Mouse (Mus musculus): ENCODE results near the gene Acot8. TPM values are rescaled to one million over a fixed set of nuclear protein-coding genes. Genes with fewer than 3 reads are reported as not detected.
A peak's percentile ranks its signal among the peaks of the same experiment; 100 is the strongest.

The Acot8 gene
- total RNA-seq (2012; rRNA removed): 32.2 and 40.3 TPM in 2 replicates
- 10 to 100 TPM in 1 of 2 experiments, not detected in 1; 30.9 TPM for polyA plus RNA-seq (2012; ENCODE audit: insufficient read depth in 1 of 2, insufficient read length in 2 of 2, low read depth in 1 of 2, low replicate concordance in 2 of 2, missing spikeins in 1 of 2)

- Histone ChIP-seq H3K27ac (ENCODE audit: control insufficient read depth, low read depth, low read length) (peak within 1 kb of the TSS; percentile 97), H3K9ac (ENCODE audit: control insufficient read depth, low read depth, low read length, poor library complexity, severe bottlenecking) (peak within 1 kb of the TSS; percentile 90), H3K4me3 (ENCODE audit: control insufficient read depth in 1 of 2, insufficient read depth in 1 of 2, low read depth in 2 of 2, low read length in 2 of 2) (peak within 1 kb of the TSS; percentile 71 to 90), H3K79me2 (ENCODE audit: control insufficient read depth, insufficient read depth, low read length, poor library complexity) (peaks cover 30% of the 10 kb centered on the region), H3K36me3 (ENCODE audit: control insufficient read depth in 1 of 2, insufficient read depth in 2 of 2, low read length in 2 of 2) (peaks cover 0 to 18% of the 10 kb centered on the region in 2 experiments; a peak in 3 of 4 replicates), H3K27me3 (ENCODE audit: control insufficient read depth in 1 of 2, insufficient read depth in 2 of 2, low read length in 2 of 2) (no peaks in the 10 kb centered on the region), H3K4me1 (ENCODE audit: control insufficient read depth in 1 of 2, insufficient read depth in 2 of 2, low read length in 2 of 2) (peaks cover 7 to 17% of the 10 kb centered on the region in 2 experiments; a peak in 3 of 4 replicates), H3K9me3 (replicated peaks; ENCODE audit: insufficient read depth, low read length) (no peaks in the 10 kb centered on the region)
- TF ChIP-seq GATA1 (IDR thresholded peaks at IDR 0.05; ENCODE audit: low read depth, low read length) (no peak), MYB (IDR thresholded peaks at IDR 0.05; ENCODE audit: low read depth, low read length) (peak; percentile 71), HCFC1 (IDR thresholded peaks at IDR 0.05; ENCODE audit: low read depth, low read length) (peak; percentile 89), ZMIZ1 (IDR thresholded peaks at IDR 0.05; ENCODE audit: low read depth, low read length) (peak; percentile 98), KAT2A (conservative IDR thresholded peaks at IDR 0.05; ENCODE audit: low read depth, low read length) (no peak; the same call in 1 of the 2 replicates), CHD2 (IDR thresholded peaks at IDR 0.05; ENCODE audit: low read length) (peak; percentile 93), MAZ (IDR thresholded peaks at IDR 0.05; ENCODE audit: low read depth, low read length) (peak; percentile 54; the same call in 1 of the 2 replicates), JUND (IDR thresholded peaks at IDR 0.05; ENCODE audit: low read depth, low read length) (no peak), CHD1 (IDR thresholded peaks at IDR 0.05; ENCODE audit: low read depth, low read length) (no peak), MXI1 (IDR thresholded peaks at IDR 0.05; ENCODE audit: low read depth, low read length) (peak; percentile 82), TCF12 (IDR thresholded peaks at IDR 0.05; ENCODE audit: low read depth, low read length) (peak; percentile 7; the same call in 1 of the 2 replicates), MAFK (IDR thresholded peaks at IDR 0.05; ENCODE audit: borderline replicate concordance, low read depth, low read length) (no peak), RAD21 (IDR thresholded peaks at IDR 0.05; ENCODE audit: low read depth, low read length) (no peak), POLR2A (IDR thresholded peaks at IDR 0.05; ENCODE audit: control insufficient read depth in 1 of 2, insufficient read depth in 1 of 2, low read depth in 1 of 2, low read length in 2 of 2, poor library complexity in 1 of 2) (peak; percentile 87 to 99), RCOR1 (IDR thresholded peaks at IDR 0.05; ENCODE audit: low read depth, low read length) (no peak; the same call in 1 of the 2 replicates), ETS1 (IDR thresholded peaks at IDR 0.05; ENCODE audit: low read depth, low read length) (peak; percentile 8; the same call in 1 of the 2 replicates), USF2 (IDR thresholded peaks at IDR 0.05; ENCODE audit: borderline replicate concordance in 1 of 2, insufficient read depth in 1 of 2, low read depth in 1 of 2, low read length in 2 of 2) (no peak), NRF1 (IDR thresholded peaks at IDR 0.05; ENCODE audit: insufficient read depth, low read depth, low read length, poor library complexity, severe bottlenecking) (0 out of 2 replicates have a peak, but pooled peaks have one; percentile 39), UBTF (IDR thresholded peaks at IDR 0.05; ENCODE audit: borderline replicate concordance, insufficient read depth, low read depth, low read length) (no peak), POLR2AphosphoS2 (IDR thresholded peaks at IDR 0.05; ENCODE audit: low read length) (peak; percentile 97), TBP (IDR thresholded peaks at IDR 0.05; ENCODE audit: low read depth, low read length) (peak; percentile 98), POLR2AphosphoS5 (IDR thresholded peaks at IDR 0.05; ENCODE audit: borderline replicate concordance, low read depth, low read length) (peak; percentile 31; the same call in 1 of the 2 replicates), ELF1 (IDR thresholded peaks at IDR 0.05; ENCODE audit: low read depth, low read length) (peak; percentile 92), SIN3A (IDR thresholded peaks at IDR 0.05; ENCODE audit: low read length) (peak; percentile 83; the same call in 1 of the 2 replicates), MYC (IDR thresholded peaks at IDR 0.05; ENCODE audit: low read depth, low read length) (peak; percentile 62; the same call in 1 of the 2 replicates), NELFE (IDR thresholded peaks at IDR 0.05; ENCODE audit: low read depth, low read length) (peak; percentile 99)
- DNase-seq (ENCODE audit: low read depth, low spot score): peak; percentile 100
Observed at GRCm38 (mm10) chr2:164804533-164805331, at the start of gene Acot8, which contains the start of gene Zswim3. Gene Acot8, minus strand, starts transcription at chr2:164804882. Gene Zswim3, plus strand, starts transcription at chr2:164805098.

All from MEL (cell line).